Mouse (Mus musculus) lung, postnatal 0 days (tissue): Measurements from ENCODE around the gene Trio. TPM values are rescaled to one million over a fixed set of nuclear protein-coding genes. Genes with fewer than 3 reads are reported as not detected.

Experiments used
- ATAC-seq: fragments of 200-750 bp; cut with Nextera tagmentation; 2 replicates; pipeline ENCODE4 v1.8.0; 2017; ENCODE audit warnings: moderate library complexity
- DNase-seq: peaks from one replicate; pipeline ENCODE4 v3.0.0-alpha.2; 2016; ENCODE audit warnings: low spot score
- H3K27ac ChIP-seq: fragments of 300-500 bp; sonication (generic); 2 replicates; pipeline ENCODE4 v1.5.1; 2014; ENCODE audit warnings: antibody characterized with exemption, mild to moderate bottlenecking, low read length, mixed read lengths
- H3K27me3 ChIP-seq: fragments of 300-500 bp; sonication (generic); replicated peaks from 2 replicates; pipeline ENCODE4 v1.6.1; 2014; ENCODE audit warnings: low read length, mixed read lengths; ENCODE audit not compliant: insufficient read depth
- H3K36me3 ChIP-seq: fragments of 300-500 bp; sonication (generic); 2 replicates; pipeline ENCODE4 v1.6.1; 2014; ENCODE audit warnings: low read length, mixed read lengths; ENCODE audit not compliant: insufficient read depth
- H3K4me1 ChIP-seq: fragments of 300-500 bp; sonication (generic); 2 replicates; pipeline ENCODE4 v1.6.1; 2014; ENCODE audit warnings: antibody characterized with exemption, low read depth, low read length, mixed read lengths; ENCODE audit not compliant: insufficient read depth
- H3K4me2 ChIP-seq: fragments of 300-500 bp; sonication (generic); replicated peaks from 2 replicates; pipeline ENCODE4 v1.6.1; 2014; ENCODE audit warnings: low read depth, mild to moderate bottlenecking, low read length, moderate library complexity, mixed read lengths
- H3K4me3 ChIP-seq: fragments of 300-500 bp; sonication (generic); 2 replicates; pipeline ENCODE4 v1.5.1; 2014; ENCODE audit warnings: low read depth, low read length
- H3K9ac ChIP-seq: fragments of 300-500 bp; sonication (generic); replicated peaks from 2 replicates; pipeline ENCODE4 v1.6.1; 2014; ENCODE audit warnings: low read depth, mild to moderate bottlenecking
- H3K9me3 ChIP-seq: fragments of 300-500 bp; sonication (generic); 2 replicates; pipeline ENCODE4 v1.6.1; 2016; ENCODE audit warnings: low read length, mixed read lengths
- CTCF ChIP-seq: IDR thresholded peaks from 2 replicates; pipeline ENCODE4 v1.5.1; 2016; ENCODE audit warnings: antibody characterized with exemption, mild to moderate bottlenecking
- EP300 ChIP-seq: IDR thresholded peaks from 2 replicates; pipeline ENCODE4 v1.6.1; 2016; ENCODE audit warnings: antibody characterized with exemption, mild to moderate bottlenecking, control low read depth
- WGBS: fragments of 180-500 bp; shearing (Covaris S2); extraction: QIAGEN DNeasy Blood & Tissue Kit; methylation state at CpG from one replicate; pipeline ENCODE4 v1.1.7; 2014; 5-methylcytosine and 5-hydroxymethylcytosine counted together
- polyA plus RNA-seq: library from polyadenylated mRNA; unstranded; fragments of >200 nt; fragmentation: Nextera tagmentation; extraction: Ambion mirVana; gene quantifications from 2 replicates; pipeline ENCODE4 v1.2.1, GENCODE M21; 2015

Trio gene
- polyA plus RNA-seq, 1 experiment from 2014 or later: 15.6 TPM

- ATAC-seq (peak; percentile 85), DNase-seq (peak; percentile 80)
- H3K27me3 ChIP-seq: no peaks in the 10 kb centered on the region
- peaks cover 28% of the 10 kb centered on the region for H3K4me1 ChIP-seq
- no peaks in the 10 kb centered on the region for H3K9me3 ChIP-seq
- 29% methylated on average over 9 of the region's 9 CpGs for WGBS
- no peak overlapping the region for H3K4me3 ChIP-seq
- TF ChIP-seq CTCF (no peak), EP300 (peak; percentile 14; the same call in 1 of the 2 replicates)
- H3K27ac ChIP-seq: no peak overlapping the region; the same call in 1 of the 2 replicates
- H3K9ac ChIP-seq: no peak overlapping the region
- H3K36me3 ChIP-seq: no peaks in the 10 kb centered on the region
- no peak overlapping the region for H3K4me2 ChIP-seq
Observed at GRCm38 (mm10) chr15:27997391-27997841, 28.2 kb downstream of the Trio start.

GRCm38 (mm10) chr15:27996750-27997149 lies 28.9 kb downstream of the Trio start:
- no peaks in the 10 kb centered on the region for H3K9me3 ChIP-seq
- H3K36me3 ChIP-seq: no peaks in the 10 kb centered on the region
- no peak overlapping the region for H3K9ac ChIP-seq
- H3K27ac ChIP-seq: no peak overlapping the region
- H3K4me2 ChIP-seq: no peak overlapping the region
- WGBS: 77% methylated on average over 4 of the region's 4 CpGs
- ATAC-seq: no peak
- H3K4me3 ChIP-seq: no peak overlapping the region
- peaks cover 29% of the 10 kb centered on the region for H3K4me1 ChIP-seq
- TF ChIP-seq EP300 (no peak), CTCF (no peak)
- DNase-seq: no peak
- H3K27me3 ChIP-seq: no peaks in the 10 kb centered on the region

- TF ChIP-seq CTCF (no peak), EP300 (no peak)
- no peak for DNase-seq
- Histone ChIP-seq H3K4me1 (peaks cover 29% of the 10 kb centered on the region), H3K27me3 (no peaks in the 10 kb centered on the region), H3K4me3 (no peak overlapping the region), H3K9me3 (no peaks in the 10 kb centered on the region), H3K9ac (no peak overlapping the region), H3K4me2 (no peak overlapping the region), H3K36me3 (no peaks in the 10 kb centered on the region), H3K27ac (no peak overlapping the region)
- WGBS: 65% methylated on average over 3 of the region's 3 CpGs
- no peak for ATAC-seq
Observed at GRCm38 (mm10) chr15:27995421-27995820, 30.2 kb downstream of the Trio start.

DNA sequence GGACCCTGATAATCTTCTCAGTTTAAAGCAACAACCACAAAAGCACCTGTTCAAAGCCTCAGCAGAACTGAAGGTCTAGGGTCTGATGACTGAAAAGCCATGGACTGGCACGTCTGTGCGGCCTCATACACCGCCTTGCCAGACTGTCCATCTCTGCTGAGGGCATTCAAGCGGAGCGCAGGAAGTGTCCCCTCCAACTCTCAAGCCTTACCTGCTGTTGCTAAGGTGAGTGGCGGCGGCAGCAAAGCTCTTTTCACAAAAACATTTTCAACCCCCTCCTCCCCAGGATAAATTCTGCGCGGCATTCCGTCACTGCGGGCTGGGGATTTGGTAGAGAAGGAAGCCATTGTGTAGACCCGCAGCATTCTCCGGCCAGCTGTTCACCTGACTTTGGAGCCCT lies 30.8 kb downstream of the Trio start:
- no peak for DNase-seq
- no peak overlapping the region for H3K9ac ChIP-seq
- no peaks in the 10 kb centered on the region for H3K27me3 ChIP-seq
- no peaks in the 10 kb centered on the region for H3K9me3 ChIP-seq
- peaks cover 29% of the 10 kb centered on the region for H3K4me1 ChIP-seq
- TF ChIP-seq CTCF (no peak), EP300 (no peak)
- 54% methylated on average over 13 of the region's 13 CpGs for WGBS
- no peak overlapping the region for H3K4me2 ChIP-seq
- ATAC-seq: no peak
- H3K27ac ChIP-seq: no peak overlapping the region
- no peak overlapping the region for H3K4me3 ChIP-seq
- H3K36me3 ChIP-seq: no peaks in the 10 kb centered on the region

DNA sequence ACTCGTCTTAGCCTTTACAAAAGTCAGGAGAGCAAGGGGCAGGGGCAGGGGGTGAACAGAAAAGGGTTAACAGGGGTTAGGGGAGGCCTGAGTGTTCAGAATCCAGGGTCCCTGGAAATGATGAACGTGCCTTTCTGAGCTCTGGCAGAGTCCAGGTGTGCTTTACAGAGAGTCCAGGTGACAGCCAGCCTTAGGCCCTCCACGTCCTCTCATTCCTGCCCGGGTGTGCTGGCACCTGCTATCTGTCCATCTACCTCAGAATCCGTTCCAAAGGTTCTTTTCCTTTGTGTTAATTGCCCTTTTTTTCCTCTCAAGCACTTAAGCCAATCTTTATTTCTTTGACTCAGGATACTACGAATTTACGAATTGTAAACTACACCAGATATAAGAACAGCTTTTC lies 32.1 kb downstream of the Trio start:
- ATAC-seq (no peak), DNase-seq (no peak)
- no peak overlapping the region for H3K4me3 ChIP-seq
- no peak overlapping the region for H3K4me2 ChIP-seq
- H3K9me3 ChIP-seq: no peaks in the 10 kb centered on the region
- H3K9ac ChIP-seq: no peak overlapping the region
- H3K4me1 ChIP-seq: peaks cover 24% of the 10 kb centered on the region; the same call in 1 of the 2 replicates
- no peaks in the 10 kb centered on the region for H3K27me3 ChIP-seq
- H3K36me3 ChIP-seq: no peaks in the 10 kb centered on the region
- TF ChIP-seq EP300 (no peak), CTCF (no peak)
- no peak overlapping the region for H3K27ac ChIP-seq
- 65% methylated on average over 7 of the region's 7 CpGs for WGBS

GRCm38 (mm10) chr15:27992596-27992995 lies 33.1 kb downstream of the Trio start:
- no peak overlapping the region for H3K27ac ChIP-seq
- ATAC-seq: no peak; the same call in 1 of the 2 replicates
- no peaks in the 10 kb centered on the region for H3K9me3 ChIP-seq
- no peak overlapping the region for H3K4me2 ChIP-seq
- no peaks in the 10 kb centered on the region for H3K27me3 ChIP-seq
- no peak overlapping the region for H3K9ac ChIP-seq
- no peak overlapping the region for H3K4me3 ChIP-seq
- TF ChIP-seq EP300: no peak
- no peak for TF ChIP-seq CTCF
- peak; percentile 32 for DNase-seq
- H3K4me1 ChIP-seq: peaks cover 18% of the 10 kb centered on the region; the same call in 1 of the 2 replicates
- 25% methylated on average over 5 of the region's 5 CpGs for WGBS
- no peaks in the 10 kb centered on the region for H3K36me3 ChIP-seq
